Mouse (Mus musculus): ENCODE measurements around the gene Notch1. TPM values are rescaled to one million over a fixed set of nuclear protein-coding genes. Genes with fewer than 3 reads are reported as not detected.
A peak's percentile ranks its signal among the peaks of the same experiment; 100 is the strongest.

Notch1 gene
- polyA plus RNA-seq, 1 experiment from 2014 or later = 12.1 TPM

- Histone ChIP-seq H3K9ac (ENCODE audit: low read depth, low read length) (no peak overlapping the region), H3K4me1 (replicated peaks; ENCODE audit: insufficient read depth, low read length) (peaks cover 18% of the 10 kb centered on the region), H3K27ac (peak overlapping the region; percentile 83), H3K4me2 (ENCODE audit: low read length) (no peak overlapping the region), H3K4me3 (replicated peaks; ENCODE audit: low read depth, low read length) (no peak overlapping the region), H3K9me3 (replicated peaks; ENCODE audit: low read length) (no peaks in the 10 kb centered on the region), H3K27me3 (ENCODE audit: insufficient read depth, low read length) (no peaks in the 10 kb centered on the region), H3K36me3 (ENCODE audit: insufficient read depth, low read length) (no peaks in the 10 kb centered on the region)
- no peak for TF ChIP-seq CTCF (IDR thresholded peaks at IDR 0.05; ENCODE audit: low read depth)
- 38% methylated on average over 11 of the region's 11 CpGs for WGBS
- DNase-seq (ENCODE audit: low spot score) (peak; percentile 51), ATAC-seq (replicated peaks; ENCODE audit: low FRiP score, low read depth) (no peak)
Observed at GRCm38 (mm10) chr2:26526443-26527257, 10.2 kb upstream of the Notch1 start.

- DNase-seq (ENCODE audit: low spot score) = peak; percentile 94
- peaks cover 18% of the 10 kb centered on the region for H3K4me1 ChIP-seq (replicated peaks; ENCODE audit: insufficient read depth, low read length)
- ATAC-seq (replicated peaks; ENCODE audit: low FRiP score, low read depth) = peak; percentile 91
- H3K27me3 ChIP-seq (ENCODE audit: insufficient read depth, low read length) = no peaks in the 10 kb centered on the region
- H3K36me3 ChIP-seq (ENCODE audit: insufficient read depth, low read length) = no peaks in the 10 kb centered on the region
- H3K9me3 ChIP-seq (replicated peaks; ENCODE audit: low read length) = no peaks in the 10 kb centered on the region
- TF ChIP-seq CTCF (IDR thresholded peaks at IDR 0.05; ENCODE audit: low read depth) = no peak
- peak overlapping the region; percentile 83 for H3K27ac ChIP-seq
- WGBS = 7% methylated on average over 9 of the region's 9 CpGs
- H3K4me2 ChIP-seq (ENCODE audit: low read length) = no peak overlapping the region
- H3K9ac ChIP-seq (ENCODE audit: low read depth, low read length) = no peak overlapping the region; the same call in 1 of the 2 replicates
- no peak overlapping the region for H3K4me3 ChIP-seq (replicated peaks; ENCODE audit: low read depth, low read length)
Observed at GRCm38 (mm10) chr2:26525355-26526018, 9.0 kb upstream of the Notch1 start.

GRCm38 (mm10) chr2:26522327-26522726 is 5.9 kb upstream of the Notch1 start:
- H3K27me3 ChIP-seq (ENCODE audit: insufficient read depth, low read length) = no peaks in the 10 kb centered on the region
- 77% methylated on average over 4 of the region's 4 CpGs for WGBS
- H3K4me2 ChIP-seq (ENCODE audit: low read length) = no peak overlapping the region
- no peak for TF ChIP-seq CTCF (IDR thresholded peaks at IDR 0.05; ENCODE audit: low read depth)
- ATAC-seq (replicated peaks; ENCODE audit: low FRiP score, low read depth) (no peak), DNase-seq (ENCODE audit: low spot score) (no peak)
- H3K27ac ChIP-seq = no peak overlapping the region
- no peak overlapping the region for H3K9ac ChIP-seq (ENCODE audit: low read depth, low read length)
- no peaks in the 10 kb centered on the region for H3K36me3 ChIP-seq (ENCODE audit: insufficient read depth, low read length)
- no peak overlapping the region for H3K4me3 ChIP-seq (replicated peaks; ENCODE audit: low read depth, low read length)
- no peaks in the 10 kb centered on the region for H3K9me3 ChIP-seq (replicated peaks; ENCODE audit: low read length)
- peaks cover 18% of the 10 kb centered on the region for H3K4me1 ChIP-seq (replicated peaks; ENCODE audit: insufficient read depth, low read length)

GRCm38 (mm10) chr2:26519753-26520152 is 3.3 kb upstream of the Notch1 start:
- H3K27me3 ChIP-seq (ENCODE audit: insufficient read depth, low read length) = no peaks in the 10 kb centered on the region
- H3K4me2 ChIP-seq (ENCODE audit: low read length) = no peak overlapping the region
- no peak for TF ChIP-seq CTCF (IDR thresholded peaks at IDR 0.05; ENCODE audit: low read depth)
- 77% methylated on average over 6 of the region's 6 CpGs for WGBS
- DNase-seq (ENCODE audit: low spot score) = no peak
- no peak overlapping the region for H3K4me3 ChIP-seq (replicated peaks; ENCODE audit: low read depth, low read length)
- no peak overlapping the region; the same call in 1 of the 2 replicates for H3K27ac ChIP-seq
- H3K9ac ChIP-seq (ENCODE audit: low read depth, low read length) = no peak overlapping the region
- peaks cover 21% of the 10 kb centered on the region for H3K4me1 ChIP-seq (replicated peaks; ENCODE audit: insufficient read depth, low read length)
- H3K36me3 ChIP-seq (ENCODE audit: insufficient read depth, low read length) = no peaks in the 10 kb centered on the region
- no peak for ATAC-seq (replicated peaks; ENCODE audit: low FRiP score, low read depth)
- no peaks in the 10 kb centered on the region for H3K9me3 ChIP-seq (replicated peaks; ENCODE audit: low read length)

GRCm38 (mm10) chr2:26516987-26517386 is 524 bp upstream of the Notch1 start:
- Histone ChIP-seq H3K27ac (peak overlapping the region; percentile 70; the same call in 1 of the 2 replicates), H3K9ac (ENCODE audit: low read depth, low read length) (no peak overlapping the region), H3K4me3 (replicated peaks; ENCODE audit: low read depth, low read length) (no peak overlapping the region), H3K4me2 (ENCODE audit: low read length) (peak overlapping the region; percentile 38), H3K9me3 (replicated peaks; ENCODE audit: low read length) (no peaks in the 10 kb centered on the region), H3K36me3 (ENCODE audit: insufficient read depth, low read length) (no peaks in the 10 kb centered on the region), H3K4me1 (replicated peaks; ENCODE audit: insufficient read depth, low read length) (peaks cover 20% of the 10 kb centered on the region), H3K27me3 (ENCODE audit: insufficient read depth, low read length) (no peaks in the 10 kb centered on the region)
- ATAC-seq (replicated peaks; ENCODE audit: low FRiP score, low read depth) (no peak), DNase-seq (ENCODE audit: low spot score) (no peak)
- WGBS = 67% methylated on average over 5 of the region's 5 CpGs
- no peak for TF ChIP-seq CTCF (IDR thresholded peaks at IDR 0.05; ENCODE audit: low read depth)

- Histone ChIP-seq H3K4me2 (ENCODE audit: low read length) (no peak overlapping the region), H3K9ac (ENCODE audit: low read depth, low read length) (no peak overlapping the region), H3K4me3 (replicated peaks; ENCODE audit: low read depth, low read length) (no peak overlapping the region), H3K9me3 (replicated peaks; ENCODE audit: low read length) (no peaks in the 10 kb centered on the region), H3K4me1 (replicated peaks; ENCODE audit: insufficient read depth, low read length) (peaks cover 20% of the 10 kb centered on the region), H3K36me3 (ENCODE audit: insufficient read depth, low read length) (no peaks in the 10 kb centered on the region), H3K27ac (peak overlapping the region; percentile 70), H3K27me3 (ENCODE audit: insufficient read depth, low read length) (no peaks in the 10 kb centered on the region)
- 86% methylated on average over 2 of the region's 2 CpGs for WGBS
- ATAC-seq (replicated peaks; ENCODE audit: low FRiP score, low read depth) (no peak), DNase-seq (ENCODE audit: low spot score) (no peak)
- TF ChIP-seq CTCF (IDR thresholded peaks at IDR 0.05; ENCODE audit: low read depth) = no peak
Observed at GRCm38 (mm10) chr2:26515335-26515734, 1.1 kb downstream of the Notch1 start.
